Mouse (Mus musculus) midbrain, embryonic 13.5 days (tissue): Measurements from ENCODE around the gene Gm13089. TPM values are rescaled to one million over a fixed set of nuclear protein-coding genes. Genes with fewer than 3 reads are reported as not detected.
"Not testable (repeated sequence)": the region's sequence is repeated elsewhere in the genome, so short reads cannot be mapped to it uniquely, and the experiment has no call there.

Experiments used
- ATAC-seq: fragments of 200-750 bp; cut with Nextera tagmentation; 2 replicates; pipeline ENCODE4 v1.8.0; 2017; ENCODE audit warnings: mild to moderate bottlenecking, moderate TSS enrichment, moderate library complexity
- H3K27ac ChIP-seq: fragments of 300-500 bp; sonication (generic); 2 replicates; pipeline ENCODE4 v1.5.1; 2015; ENCODE audit warnings: inconsistent platforms, mild to moderate bottlenecking, moderate library complexity
- H3K27me3 ChIP-seq: fragments of 300-500 bp; sonication (generic); 2 replicates; pipeline ENCODE4 v1.6.1; 2015; ENCODE audit warnings: mild to moderate bottlenecking, inconsistent platforms
- H3K36me3 ChIP-seq: fragments of 300-500 bp; sonication (generic); 2 replicates; pipeline ENCODE4 v1.6.1; 2015; ENCODE audit warnings: mild to moderate bottlenecking, inconsistent platforms
- H3K4me1 ChIP-seq: fragments of 300-500 bp; sonication (generic); replicated peaks from 2 replicates; pipeline ENCODE4 v1.6.1; 2015; ENCODE audit warnings: inconsistent platforms
- H3K4me2 ChIP-seq: fragments of 300-500 bp; sonication (generic); replicated peaks from 2 replicates; pipeline ENCODE4 v1.6.1; 2015; ENCODE audit warnings: moderate library complexity, mild to moderate bottlenecking, inconsistent platforms
- H3K4me3 ChIP-seq: fragments of 300-500 bp; sonication (generic); replicated peaks from 2 replicates; pipeline ENCODE4 v1.5.1; 2015; ENCODE audit warnings: mild to moderate bottlenecking, inconsistent platforms
- H3K9ac ChIP-seq: fragments of 300-500 bp; sonication (generic); replicated peaks from 2 replicates; pipeline ENCODE4 v1.6.1; 2015; ENCODE audit warnings: mild to moderate bottlenecking, inconsistent platforms
- H3K9me3 ChIP-seq: fragments of 300-500 bp; sonication (generic); 2 replicates; pipeline ENCODE4 v1.6.1; 2016; ENCODE audit warnings: mild to moderate bottlenecking, inconsistent platforms
- WGBS: fragments of 180-500 bp; shearing (Covaris S2); methylation state at CpG from one replicate; pipeline ENCODE4 v1.1.7; 2015; 5-methylcytosine and 5-hydroxymethylcytosine counted together
- polyA plus RNA-seq: library from polyadenylated mRNA; unstranded; fragments of >200 nt; fragmentation: Nextera tagmentation; extraction: Ambion mirVana; gene quantifications from 2 replicates; pipeline ENCODE4 v1.2.1, GENCODE M21; 2015

The Gm13089 gene
- not detected in 2 replicates for polyA plus RNA-seq

DNA sequence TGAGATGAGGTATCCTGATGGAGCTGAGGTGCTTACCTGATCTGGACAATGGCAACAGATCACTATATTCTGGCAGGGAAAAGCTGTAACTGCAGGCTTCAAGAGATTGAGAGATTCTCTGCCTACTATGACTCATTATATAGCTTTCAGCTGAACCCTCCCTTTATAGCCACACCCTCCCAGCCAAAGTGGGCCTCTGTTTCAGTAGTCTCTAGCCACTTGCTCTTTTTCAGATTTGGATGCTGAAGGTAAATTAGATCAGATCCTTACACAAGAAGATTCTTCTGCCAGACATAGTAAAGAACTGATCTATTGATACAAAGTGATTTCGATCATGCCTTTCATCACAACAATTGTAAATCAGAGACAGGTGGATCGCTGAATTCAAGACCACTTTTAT is at the start of gene Gm13089:
Gene Gm13089, minus strand, starts transcription at position 101 of the 400 bp plus-strand sequence.
- H3K27ac ChIP-seq, result no peak within 1 kb of the TSS
- H3K4me1 ChIP-seq, result no peaks in the 10 kb centered on the region
- peaks cover 40% of the 10 kb centered on the region for H3K9me3 ChIP-seq
- no peak within 1 kb of the TSS for H3K4me3 ChIP-seq
- H3K9ac ChIP-seq, result no peak within 1 kb of the TSS
- no peaks in the 10 kb centered on the region for H3K36me3 ChIP-seq
- no peak for ATAC-seq
- no peaks in the 10 kb centered on the region for H3K27me3 ChIP-seq
- 84% methylated on average over 2 of the region's 2 CpGs for WGBS
- H3K4me2 ChIP-seq, result no peak within 1 kb of the TSS

- H3K4me1 ChIP-seq, result no peaks in the 10 kb centered on the region
- WGBS, result 90% methylated on average over 1 of the region's 1 CpGs
- H3K4me3 ChIP-seq, result no peak within 1 kb of the TSS
- no peak within 1 kb of the TSS for H3K9ac ChIP-seq
- H3K36me3 ChIP-seq, result no peaks in the 10 kb centered on the region
- H3K4me2 ChIP-seq, result no peak within 1 kb of the TSS
- H3K9me3 ChIP-seq, result peaks cover 32% of the 10 kb centered on the region
- no peak for ATAC-seq
- H3K27me3 ChIP-seq, result no peaks in the 10 kb centered on the region
- no peak within 1 kb of the TSS for H3K27ac ChIP-seq
Measured at GRCm38 (mm10) chr4:143719155-143719554, 16.6 kb upstream of the Gm13089 start, which contains the start of gene Gm13078. TSS of gene Gm13078 (plus strand) at chr4:143719455.

- not testable (repeated sequence) for H3K4me3 ChIP-seq, H3K4me2 ChIP-seq, H3K36me3 ChIP-seq, ATAC-seq, H3K27me3 ChIP-seq, H3K27ac ChIP-seq, H3K9ac ChIP-seq, H3K4me1 ChIP-seq
- peaks cover 17% of the 10 kb centered on the region for H3K9me3 ChIP-seq
Measured at GRCm38 (mm10) chr4:143657146-143657545, 45.4 kb downstream of the Gm13089 start, which contains the start of gene Gm13088. TSS of gene Gm13088 (minus strand) at chr4:143657246.

Other genes starting within 250 kb of the Gm13089 start
- gene Gm13043, start 191.4 kb downstream of the Gm13089 start, polyA plus RNA-seq, result not detected in 2 replicates
- not detected in 2 replicates for gene Gm13040, start 166.8 kb downstream of the Gm13089 start, polyA plus RNA-seq
- not detected in 2 replicates for gene BC080695, start 151.0 kb downstream of the Gm13089 start, polyA plus RNA-seq
- gene Gm13057, start 151.0 kb downstream of the Gm13089 start, polyA plus RNA-seq, result not detected in 2 replicates
- not detected in 2 replicates for gene Gm13083, start 87.7 kb downstream of the Gm13089 start, polyA plus RNA-seq
- not detected in 2 replicates for gene Gm13088, start 45.5 kb downstream of the Gm13089 start, polyA plus RNA-seq
- not detected in 2 replicates for gene Gm13078, start 16.7 kb upstream of the Gm13089 start, polyA plus RNA-seq
- not detected in 2 replicates for gene Gm13023, start 86.6 kb upstream of the Gm13089 start, polyA plus RNA-seq
- not detected in 2 replicates for gene Gm13084, start 113.4 kb upstream of the Gm13089 start, polyA plus RNA-seq
- gene Gm13103, start 143.8 kb upstream of the Gm13089 start, polyA plus RNA-seq, result not detected in 2 replicates
- gene Pramef6, start 197.7 kb upstream of the Gm13089 start, polyA plus RNA-seq, result not detected in 2 replicates
- gene Pramef25, start 248.3 kb upstream of the Gm13089 start, polyA plus RNA-seq, result not detected in 2 replicates